Mouse (Mus musculus) cerebellum, postnatal 10 days (tissue): ENCODE data around the gene Vmn2r4.
"Not testable (repeated sequence)": the region's sequence is repeated elsewhere in the genome, so short reads cannot be mapped to it uniquely, and the experiment has no call there.

Experiments used
- DNase-seq, 2 experiments: peaks; one replicate each; pipeline ENCODE4 v3.0.0; 2021; ENCODE audit warnings: mixed read lengths in 2 of 2

Gene Vmn2r4

DNA sequence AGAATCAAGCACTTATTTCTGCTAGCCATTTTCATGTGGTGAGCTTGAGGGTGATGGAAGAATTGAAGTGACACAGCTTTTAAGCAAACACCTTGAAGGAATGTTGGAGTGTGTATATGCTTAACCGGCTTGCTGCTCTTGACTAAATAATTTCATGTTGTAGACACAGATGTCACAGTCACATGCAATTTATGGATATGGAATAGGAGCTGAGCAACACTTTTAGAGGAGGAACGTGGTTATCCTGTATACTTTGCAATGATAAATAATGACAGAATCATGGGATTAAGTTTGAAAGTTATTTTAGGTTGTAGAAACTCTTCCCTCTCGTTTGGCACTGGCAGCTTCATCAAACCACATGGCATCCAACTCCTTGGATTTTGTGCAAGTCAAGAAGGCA lies at the start of gene Vmn2r4:
Gene Vmn2r4 (minus strand): TSS at position 101 of the 400 bp plus-strand sequence.
- DNase-seq: not testable (repeated sequence)

GRCm38 (mm10) chr3:64434261-64434660 lies 19.1 kb upstream of the Vmn2r4 start:
- DNase-seq: peak; percentile 16 to 22

- DNase-seq: peak in 1 of 2 experiments; percentile 6
These were observed 13.1 kb upstream of the Vmn2r4 start for GRCm38 (mm10) chr3:64428117-64428798.

GRCm38 (mm10) chr3:64422141-64422540 lies 7.0 kb upstream of the Vmn2r4 start:
- DNase-seq: not testable (repeated sequence)

DNA sequence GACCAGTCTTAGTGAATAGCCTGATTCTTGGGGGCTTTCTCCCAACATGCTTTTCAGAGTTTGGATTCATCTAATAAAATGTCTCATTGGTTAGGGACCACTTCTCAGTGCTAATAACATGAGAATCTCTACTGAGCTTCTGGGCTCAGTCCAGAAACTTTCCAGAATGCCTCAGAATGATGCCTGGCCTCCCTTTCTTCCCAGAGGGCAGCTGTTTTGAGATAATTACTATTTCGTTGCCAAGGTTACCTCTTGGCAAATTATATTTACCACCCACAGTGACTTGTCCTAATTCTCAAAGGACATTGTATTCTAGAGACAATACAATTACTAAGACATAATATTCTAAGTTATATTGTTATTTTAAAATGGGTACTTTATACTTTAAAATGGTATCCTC lies 2.3 kb upstream of the Vmn2r4 start:
- peak; percentile 44 to 62 for DNase-seq

DNA sequence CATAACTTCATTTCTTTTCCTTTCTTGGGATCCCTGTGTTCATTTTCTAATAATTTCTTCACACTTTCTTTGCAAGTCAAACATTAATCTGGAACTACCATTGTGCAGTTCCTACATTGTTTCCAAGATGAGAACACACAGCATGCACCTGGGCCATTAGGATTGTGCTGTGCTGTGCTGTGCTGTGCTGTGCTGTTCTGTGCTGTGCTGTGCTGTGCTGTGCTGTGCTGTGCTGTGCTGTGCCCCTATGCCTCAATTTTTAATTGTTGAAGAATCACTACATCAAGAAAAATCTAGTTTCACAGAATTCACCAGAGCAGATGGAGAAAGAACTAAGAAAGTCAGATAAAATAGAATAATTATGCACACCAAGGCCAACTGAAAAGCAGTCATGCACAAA lies 915 bp downstream of the Vmn2r4 start:
- DNase-seq: not testable (repeated sequence)

GRCm38 (mm10) chr3:64359286-64360035 lies 55.7 kb downstream of the Vmn2r4 start:
- peak in 1 of 2 experiments; percentile 9 for DNase-seq
